Mouse (Mus musculus) brain, embryonic 14.5 days (tissue): ENCODE data around the gene Pmvk.

ENCODE experiments used
- CTCF ChIP-seq: fragments of 200-500 bp; IDR thresholded peaks from 2 replicates; pipeline ENCODE4 v1.5.1; 2012; ENCODE audit warnings: inconsistent platforms, mild to moderate bottlenecking, moderate library complexity, borderline replicate concordance; ENCODE audit not compliant: insufficient read depth, insufficient read length; ENCODE audit errors: extremely low read depth
- POLR2A ChIP-seq: fragments of 200-500 bp; IDR thresholded peaks from 2 replicates; pipeline ENCODE4 v1.6.1; 2012; ENCODE audit warnings: mild to moderate bottlenecking, inconsistent platforms, borderline replicate concordance; ENCODE audit not compliant: poor library complexity, insufficient read depth, insufficient read length, severe bottlenecking; ENCODE audit errors: extremely low read depth

- no peak for TF ChIP-seq POLR2A
- TF ChIP-seq CTCF, result no peak
Observed at GRCm38 (mm10) chr3:89502551-89502950, 48.2 kb downstream of the Pmvk start.
